Mouse (Mus musculus) bone marrow, adult 2 months (tissue): ENCODE results near the gene Tlcd1.

Source experiments
- CTCF ChIP-seq: fragments of 200-500 bp; IDR thresholded peaks from 2 replicates; pipeline ENCODE4 v1.5.1; 2011; ENCODE audit warnings: low read length, control low read depth; ENCODE audit not compliant: control insufficient read depth, insufficient read depth
- POLR2A ChIP-seq: fragments of 200-500 bp; IDR thresholded peaks from 2 replicates; pipeline ENCODE4 v1.6.1; 2011; ENCODE audit warnings: low read depth, mild to moderate bottlenecking, control low read depth, low read length, borderline replicate concordance; ENCODE audit not compliant: control insufficient read depth

DNA sequence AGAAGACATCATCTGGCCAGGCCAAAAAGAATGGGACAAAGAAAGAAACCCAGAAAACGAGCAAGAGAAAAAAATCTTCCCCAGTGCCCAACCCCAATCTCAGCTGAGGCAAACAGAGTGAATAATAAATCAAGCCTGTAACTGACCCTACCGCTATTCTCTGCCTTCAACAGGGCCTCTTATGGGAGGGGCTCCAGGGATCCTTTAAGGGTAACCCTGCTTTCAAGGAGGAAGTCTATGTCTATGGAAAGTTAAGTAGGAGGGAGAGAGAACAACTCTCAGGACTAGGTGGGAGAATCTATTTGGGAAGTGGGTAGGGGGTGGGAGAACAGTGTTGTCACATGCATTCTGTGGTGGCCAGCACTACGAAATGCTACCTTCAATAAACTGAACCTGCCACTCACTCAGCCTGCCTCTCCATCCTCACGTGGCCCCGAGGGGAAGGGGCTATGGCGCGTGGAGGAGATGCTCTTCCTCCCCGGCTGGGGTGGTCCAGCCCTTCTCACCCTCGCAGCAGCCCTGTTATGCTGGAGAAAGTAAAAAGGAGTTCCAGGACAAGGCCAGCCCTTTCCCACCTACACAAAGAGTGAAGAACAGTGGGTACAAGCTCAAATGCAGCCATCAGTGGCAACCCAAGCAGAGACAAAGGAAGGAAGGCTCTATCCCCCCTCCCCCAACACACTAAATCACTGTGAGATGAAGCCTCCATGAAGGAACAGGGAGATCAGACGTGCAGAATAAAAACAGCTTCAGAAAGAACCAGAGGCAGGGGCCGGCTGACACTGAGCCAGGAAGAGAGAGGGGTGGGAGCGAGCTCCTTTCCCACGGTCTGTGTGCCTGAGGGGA lies 29.1 kb downstream of the Tlcd1 start:
- TF ChIP-seq CTCF: no peak
- no peak for TF ChIP-seq POLR2A
